In the genomic region with DNA sequence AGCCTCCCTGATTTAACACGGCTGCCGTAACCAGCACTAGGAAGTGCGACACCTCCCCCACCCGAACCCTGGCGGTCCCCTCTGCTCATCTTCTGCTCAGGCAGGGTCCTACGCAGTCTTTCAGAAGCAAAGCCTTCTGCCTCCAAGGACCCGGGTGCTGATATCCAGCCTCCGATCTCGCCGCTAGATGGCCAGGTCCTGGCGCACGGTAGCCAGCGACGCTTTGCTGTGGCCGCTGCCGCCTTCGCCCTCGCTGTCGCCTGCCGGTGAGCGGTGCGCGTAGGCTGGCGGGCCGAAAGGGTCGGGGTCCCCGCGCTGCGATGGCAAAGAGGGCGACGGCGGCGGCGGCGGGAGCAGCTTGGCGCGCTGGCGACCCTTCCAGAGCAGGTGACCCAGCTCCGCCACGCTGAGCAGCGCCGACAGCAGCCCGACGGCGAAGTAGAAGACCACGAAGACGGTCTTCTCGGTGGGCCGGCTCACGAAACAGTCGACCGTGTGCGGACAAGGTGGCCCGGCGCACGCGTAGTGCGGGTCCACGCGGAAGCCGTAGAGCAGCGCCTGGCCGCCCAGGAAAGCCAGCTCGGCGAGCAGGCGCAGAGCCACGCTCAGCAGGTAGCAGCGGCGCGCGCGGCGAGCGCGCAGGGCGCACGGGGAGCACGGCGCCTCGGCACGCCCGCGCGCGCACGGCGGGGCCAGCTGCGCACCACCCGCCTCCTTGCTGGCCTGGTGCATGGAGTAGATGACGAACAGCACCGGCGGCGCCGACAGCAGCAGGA, we compare ENCODE assay signal across 8 mouse cellular contexts. TPM values are rescaled to one million over a fixed set of nuclear protein-coding genes. Genes with fewer than 3 reads are reported as not detected.
DNase-seq lines count a peak whose midpoint lies in the region; ATAC-seq lines count a peak whose summit lies in the region.

No protein-coding gene starts in this region.

- ATAC-seq in frontal cortex, adult (ENCODE audit: low TSS enrichment) = peak; percentile 83

- intact Hi-C loops in heart, postnatal 10 days (cut with DNase I) = no loop called here

- DNase-seq in frontal cortex, postnatal 25 days (ENCODE audit: low spot score in 2 of 2) = no peak
- DNase-seq in NIH3T3 (ENCODE audit: low read depth) = peak; percentile 35
- peak; percentile 91 for DNase-seq in embryo, embryonic 10 days (ENCODE audit: low spot score)
- peak; percentile 73 to 76 for DNase-seq in heart, postnatal 10 days
- DNase-seq in kidney, postnatal 36 days = peak; percentile 51 to 86
- DNase-seq in lung, postnatal 14 days = peak; percentile 72
- DNase-seq in right cerebral cortex, postnatal 10 days (ENCODE audit: low spot score in 2 of 2) = peak; percentile 79 to 82

RNA-seq across cellular contexts. Expression of gene Gjd3, which starts 0.6 kb away (rescaled TPM):
- 1 to 10 TPM; 1.3 to 2.0 TPM for total RNA-seq in heart, postnatal 10 days (2021)

RNA-seq across cellular contexts. Expression of gene Top2a, which starts 41.8 kb away (rescaled TPM):
- 10 to 100 TPM; 53.3 to 57.0 TPM for total RNA-seq in heart, postnatal 10 days (2021)

RNA-seq across cellular contexts. Expression of gene Rara, which starts 54.6 kb away (rescaled TPM):
- 10 to 100 TPM; 31.9 to 33.0 TPM for total RNA-seq in heart, postnatal 10 days (2021)

RNA-seq across cellular contexts. Expression of gene Igfbp4, which starts 58.9 kb away (rescaled TPM):
- total RNA-seq in heart, postnatal 10 days (2021) = 100 to 1,000 TPM; 192 to 218 TPM

Comparison
In these comparisons a context has a peak if more than half of its experiments do, and no peak if none do; other contexts are left out.
1. DNase-seq: peak in NIH3T3 (single experiment), embryo, embryonic 10 days (single experiment), heart, postnatal 10 days (2 of 2), kidney, postnatal 36 days (2 of 2), lung, postnatal 14 days (single experiment) and right cerebral cortex, postnatal 10 days (2 of 2); none in frontal cortex, postnatal 25 days (0 of 2).